Mouse (Mus musculus): ENCODE measurements around the gene Hbq1a. TPM values are rescaled to one million over a fixed set of nuclear protein-coding genes. Genes with fewer than 3 reads are reported as not detected.
A peak's percentile ranks its signal among the peaks of the same experiment; 100 is the strongest.

Hbq1a gene
- total and polyA plus RNA-seq, 2 experiments from 2014 or later, result 1.6 to 2.3 TPM

- WGBS, result 92% methylated on average over 3 of the region's 3 CpGs
- Histone ChIP-seq H3K4me3 (ENCODE audit: low read depth, low read length) (no peak overlapping the region), H3K27me3 (ENCODE audit: insufficient read depth, low read length) (no peaks in the 10 kb centered on the region), H3K9me3 (ENCODE audit: low read length) (no peaks in the 10 kb centered on the region), H3K9ac (no peak overlapping the region), H3K4me1 (ENCODE audit: insufficient read depth) (peaks cover 5% of the 10 kb centered on the region; the same call in 1 of the 2 replicates), H3K36me3 (ENCODE audit: insufficient read depth) (peaks cover 7% of the 10 kb centered on the region; the same call in 1 of the 2 replicates), H3K4me2 (ENCODE audit: low read depth) (no peak overlapping the region), H3K27ac (ENCODE audit: low read depth, low read length) (no peak overlapping the region)
- DNase-seq (no peak), ATAC-seq (no peak)
- no peak for TF ChIP-seq CTCF (IDR thresholded peaks at IDR 0.05; ENCODE audit: low read depth)
These were observed 34.6 kb upstream of the Hbq1a start for GRCm38 (mm10) chr11:32265117-32265738.

DNA sequence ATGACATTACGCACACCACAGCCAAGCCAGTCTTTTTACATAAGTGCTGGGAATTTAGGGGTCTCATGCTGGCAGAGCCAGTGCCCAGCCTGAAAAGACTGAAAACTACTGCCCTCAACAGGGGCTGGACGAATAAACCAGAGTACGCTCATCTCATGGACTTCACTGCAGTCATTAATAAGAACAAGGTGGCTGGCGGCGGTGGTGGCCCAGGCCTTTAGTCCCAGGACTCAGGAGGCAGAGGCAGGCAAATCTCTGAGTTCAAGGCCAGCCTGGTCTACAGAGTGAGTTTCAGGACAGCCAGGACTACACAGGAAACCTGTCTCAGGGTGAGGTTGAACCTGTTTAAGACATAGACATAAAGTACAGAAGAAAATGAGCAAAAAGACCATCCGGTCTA is 33.7 kb upstream of the Hbq1a start:
- no peak for ATAC-seq
- H3K4me2 ChIP-seq (ENCODE audit: low read depth), result no peak overlapping the region
- H3K9ac ChIP-seq, result no peak overlapping the region
- no peaks in the 10 kb centered on the region for H3K27me3 ChIP-seq (ENCODE audit: insufficient read depth, low read length)
- H3K36me3 ChIP-seq (ENCODE audit: insufficient read depth), result 0 out of 2 replicates have a peak, but pooled peaks cover under 1% of the 10 kb centered on the region
- H3K9me3 ChIP-seq (ENCODE audit: low read length), result no peaks in the 10 kb centered on the region
- peaks cover 5% of the 10 kb centered on the region; the same call in 1 of the 2 replicates for H3K4me1 ChIP-seq (ENCODE audit: insufficient read depth)
- WGBS, result 88% methylated on average over 6 of the region's 6 CpGs
- H3K4me3 ChIP-seq (ENCODE audit: low read depth, low read length), result no peak overlapping the region
- no peak overlapping the region for H3K27ac ChIP-seq (ENCODE audit: low read depth, low read length)
- DNase-seq, result no peak
- TF ChIP-seq CTCF (IDR thresholded peaks at IDR 0.05; ENCODE audit: low read depth), result no peak

DNA sequence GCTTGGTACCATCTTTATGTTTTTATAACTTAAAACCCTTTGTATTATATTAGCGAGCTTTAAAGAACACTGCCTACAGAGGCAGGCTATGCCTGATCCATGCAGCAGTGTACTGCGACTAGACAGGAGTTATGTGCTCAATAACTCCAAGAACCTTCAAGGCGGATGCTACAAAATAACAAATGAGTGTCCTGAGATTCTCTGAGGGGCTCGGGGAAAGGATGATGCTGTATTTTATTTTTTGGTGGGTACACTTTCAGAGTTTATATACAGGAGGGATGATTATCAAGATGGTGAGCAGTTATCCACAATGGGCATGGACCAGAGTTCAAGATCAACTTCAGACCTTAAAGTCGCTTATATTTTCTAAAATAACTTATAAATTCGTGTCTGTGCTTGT is 33.1 kb upstream of the Hbq1a start:
- Histone ChIP-seq H3K4me1 (ENCODE audit: insufficient read depth) (peaks cover 5% of the 10 kb centered on the region; the same call in 1 of the 2 replicates), H3K9ac (peak overlapping the region; percentile 99), H3K27me3 (ENCODE audit: insufficient read depth, low read length) (no peaks in the 10 kb centered on the region), H3K4me2 (ENCODE audit: low read depth) (peak overlapping the region; percentile 59), H3K36me3 (ENCODE audit: insufficient read depth) (no peaks in the 10 kb centered on the region), H3K27ac (ENCODE audit: low read depth, low read length) (peak overlapping the region; percentile 97), H3K4me3 (ENCODE audit: low read depth, low read length) (peak overlapping the region; percentile 83), H3K9me3 (ENCODE audit: low read length) (no peaks in the 10 kb centered on the region)
- ATAC-seq (no peak), DNase-seq (peak; percentile 46)
- no peak for TF ChIP-seq CTCF (IDR thresholded peaks at IDR 0.05; ENCODE audit: low read depth)
- WGBS, result 19% methylated on average over 6 of the region's 6 CpGs

DNA sequence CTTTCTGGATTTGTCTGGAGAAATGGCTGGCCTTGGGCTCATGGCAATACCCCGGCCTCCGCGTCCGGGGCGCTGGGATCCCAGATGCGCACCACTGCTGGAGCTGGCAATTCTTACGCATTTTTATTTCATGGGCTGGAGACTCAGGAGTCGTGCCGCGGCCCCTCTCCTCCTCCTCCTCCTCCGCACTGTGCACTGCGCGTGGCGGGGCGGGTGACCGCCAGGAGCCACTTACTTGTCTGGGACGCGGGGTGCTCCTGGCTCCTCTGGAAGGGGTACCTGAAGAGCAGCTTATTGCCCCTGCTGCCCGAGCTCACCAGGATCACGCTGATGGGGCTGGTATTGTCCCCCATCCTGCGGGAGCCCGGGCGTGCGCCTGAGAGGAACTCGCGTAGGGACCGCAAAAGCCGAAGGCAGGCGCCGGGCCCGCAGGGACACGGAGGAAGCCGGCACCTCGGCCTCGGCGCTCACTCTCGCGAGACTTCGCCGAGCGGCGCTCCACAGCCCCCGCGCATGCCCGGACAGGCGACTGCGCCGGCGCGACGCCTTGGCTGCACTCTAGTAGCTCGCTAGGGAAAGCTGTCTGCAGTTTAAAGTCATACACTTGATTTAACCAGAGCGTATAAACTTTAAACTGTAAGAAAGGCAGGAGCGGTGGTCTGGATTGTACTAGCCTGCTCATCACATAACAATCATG is 32.5 kb upstream of the Hbq1a start, which contains the start of gene Nprl3:
Gene Nprl3 (minus strand): TSS at position 520 of the 697 bp plus-strand sequence.
- peaks cover 5% of the 10 kb centered on the region; the same call in 1 of the 2 replicates for H3K4me1 ChIP-seq (ENCODE audit: insufficient read depth)
- peak within 1 kb of the TSS; percentile 59 for H3K4me2 ChIP-seq (ENCODE audit: low read depth)
- H3K36me3 ChIP-seq (ENCODE audit: insufficient read depth), result no peaks in the 10 kb centered on the region
- no peak for TF ChIP-seq CTCF (IDR thresholded peaks at IDR 0.05; ENCODE audit: low read depth)
- no peaks in the 10 kb centered on the region for H3K9me3 ChIP-seq (ENCODE audit: low read length)
- peak within 1 kb of the TSS; percentile 97 for H3K27ac ChIP-seq (ENCODE audit: low read depth, low read length)
- ATAC-seq (peak; percentile 100), DNase-seq (peak; percentile 97)
- no peaks in the 10 kb centered on the region for H3K27me3 ChIP-seq (ENCODE audit: insufficient read depth, low read length)
- H3K4me3 ChIP-seq (ENCODE audit: low read depth, low read length), result peak within 1 kb of the TSS; percentile 83
- under 1% methylated on average over 54 of the region's 54 CpGs for WGBS
- H3K9ac ChIP-seq, result peak within 1 kb of the TSS; percentile 99

DNA sequence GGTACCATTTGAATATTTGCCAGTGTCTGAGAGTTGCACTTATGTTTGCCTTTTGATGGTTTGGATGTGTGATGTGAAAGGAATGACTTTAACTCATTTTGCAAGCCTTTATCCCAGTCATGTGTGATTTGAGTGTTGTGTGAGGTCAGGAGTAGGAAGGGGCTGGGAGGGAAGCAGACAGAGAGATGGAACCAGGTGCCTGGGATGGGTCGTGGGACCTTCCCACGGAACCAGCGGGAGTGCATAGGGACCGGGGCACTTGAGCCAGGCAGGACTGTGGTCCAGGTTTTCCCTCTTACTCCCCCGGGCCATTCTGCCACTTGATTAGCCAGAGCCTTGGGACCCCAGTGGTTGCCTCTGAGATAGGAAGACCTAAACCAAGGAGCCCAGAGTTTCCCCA is 31.9 kb upstream of the Hbq1a start:
- peak overlapping the region; percentile 83 for H3K4me3 ChIP-seq (ENCODE audit: low read depth, low read length)
- peak overlapping the region; percentile 97 for H3K27ac ChIP-seq (ENCODE audit: low read depth, low read length)
- H3K4me2 ChIP-seq (ENCODE audit: low read depth), result peak overlapping the region; percentile 59
- H3K4me1 ChIP-seq (ENCODE audit: insufficient read depth), result peaks cover 5% of the 10 kb centered on the region; the same call in 1 of the 2 replicates
- H3K27me3 ChIP-seq (ENCODE audit: insufficient read depth, low read length), result no peaks in the 10 kb centered on the region
- ATAC-seq (peak; percentile 1), DNase-seq (no peak)
- H3K9ac ChIP-seq, result peak overlapping the region; percentile 99; the same call in 1 of the 2 replicates
- no peak for TF ChIP-seq CTCF (IDR thresholded peaks at IDR 0.05; ENCODE audit: low read depth)
- WGBS, result 16% methylated on average over 5 of the region's 5 CpGs
- no peaks in the 10 kb centered on the region for H3K9me3 ChIP-seq (ENCODE audit: low read length)
- H3K36me3 ChIP-seq (ENCODE audit: insufficient read depth), result no peaks in the 10 kb centered on the region

DNA sequence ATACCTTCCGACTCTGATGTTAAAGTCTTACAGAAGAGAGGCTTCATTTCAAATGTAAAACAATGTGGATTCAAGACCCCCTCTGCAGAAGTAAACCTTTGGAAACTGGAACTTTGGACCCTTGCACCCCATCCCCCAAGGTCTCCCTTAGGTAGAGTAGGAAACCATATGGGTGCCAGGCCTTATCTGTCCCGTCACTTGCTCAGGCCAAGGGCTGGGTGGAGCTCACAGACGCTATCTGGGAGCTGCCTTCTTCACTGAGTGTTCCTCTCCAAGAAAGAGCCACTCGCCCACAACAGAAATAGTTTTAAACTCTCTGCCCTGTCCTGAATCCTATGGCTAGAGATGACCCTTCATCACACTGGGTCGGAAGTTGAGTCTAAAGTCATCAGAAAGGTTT is 30.9 kb upstream of the Hbq1a start:
- Histone ChIP-seq H3K9ac (no peak overlapping the region), H3K36me3 (ENCODE audit: insufficient read depth) (no peaks in the 10 kb centered on the region), H3K27ac (ENCODE audit: low read depth, low read length) (no peak overlapping the region), H3K9me3 (ENCODE audit: low read length) (no peaks in the 10 kb centered on the region), H3K4me3 (ENCODE audit: low read depth, low read length) (no peak overlapping the region), H3K27me3 (ENCODE audit: insufficient read depth, low read length) (no peaks in the 10 kb centered on the region), H3K4me1 (ENCODE audit: insufficient read depth) (peaks cover 5% of the 10 kb centered on the region; the same call in 1 of the 2 replicates), H3K4me2 (ENCODE audit: low read depth) (no peak overlapping the region)
- no peak for DNase-seq
- WGBS, result 83% methylated on average over 5 of the region's 5 CpGs
- ATAC-seq, result no peak
- no peak for TF ChIP-seq CTCF (IDR thresholded peaks at IDR 0.05; ENCODE audit: low read depth)

- Histone ChIP-seq H3K27ac (ENCODE audit: low read depth, low read length) (no peak overlapping the region), H3K9me3 (ENCODE audit: low read length) (no peaks in the 10 kb centered on the region), H3K4me2 (ENCODE audit: low read depth) (no peak overlapping the region), H3K4me3 (ENCODE audit: low read depth, low read length) (no peak overlapping the region), H3K4me1 (ENCODE audit: insufficient read depth) (peaks cover 5% of the 10 kb centered on the region; the same call in 1 of the 2 replicates), H3K36me3 (ENCODE audit: insufficient read depth) (no peaks in the 10 kb centered on the region), H3K27me3 (ENCODE audit: insufficient read depth, low read length) (no peaks in the 10 kb centered on the region), H3K9ac (no peak overlapping the region)
- no peak for ATAC-seq
- 48% methylated on average over 4 of the region's 4 CpGs for WGBS
- no peak for DNase-seq
- no peak for TF ChIP-seq CTCF (IDR thresholded peaks at IDR 0.05; ENCODE audit: low read depth)
These were observed 28.7 kb upstream of the Hbq1a start for GRCm38 (mm10) chr11:32271178-32271577.
